Comparison of ENCODE assay signal across 21 mouse cellular contexts in genomic region chr8:70422722-70423121, GRCm38 (mm10). TPM values are rescaled to one million over a fixed set of nuclear protein-coding genes. Genes with fewer than 3 reads are reported as not detected.
A peak's percentile ranks its signal among the peaks of the same experiment; 100 is the strongest.
DNase-seq lines count a peak whose midpoint lies in the region; ATAC-seq lines count a peak whose summit lies in the region.
"Had no signal": no experiment of that assay in that cellular context is flagged by ENCODE, and none has a peak within 500 bp of the region (broad histone marks: within the 10 kb centered on the region; RNA-seq: fewer than 3 reads in every experiment).

No protein-coding gene starts in this region.

- WGBS in forebrain, embryonic 13.5 days: 83% methylated on average over 2 of the region's 2 CpGs
- WGBS in forebrain, embryonic 10.5 days: 87% methylated on average over 2 of the region's 2 CpGs
- WGBS in liver, embryonic 12.5 days (ENCODE audit: insufficient replicate concordance): 54% methylated on average over 2 of the region's 2 CpGs

- no peak overlapping the region for H3K27ac ChIP-seq in forebrain, embryonic 13.5 days
- H3K27ac ChIP-seq in forebrain, embryonic 10.5 days: no peak overlapping the region
- peak overlapping the region; percentile 86 for H3K27ac ChIP-seq in liver, embryonic 12.5 days
- H3K27ac ChIP-seq: intestine, embryonic 15.5 days; kidney, embryonic 15.5 days; macrophage had no signal

- ATAC-seq in forebrain, embryonic 13.5 days: no peak
- ATAC-seq in megakaryocyte, adult 5-6 weeks (ENCODE audit: poor library complexity, severe bottlenecking): no peak
- ATAC-seq in liver, embryonic 12.5 days: peak; percentile 89
- ATAC-seq in activated CD4-positive, CD25-positive, alpha-beta regulatory T cell, adult 4 months: no peak
- ATAC-seq: forebrain, postnatal 0 days; intestine, embryonic 15.5 days; Patski had no signal

- DNase-seq in forebrain, embryonic 10.5 days (ENCODE audit: extremely low spot score, low spot score): no peak
- DNase-seq in yolk sac, embryonic 10.5 days (ENCODE audit: low spot score): peak; percentile 26
- DNase-seq in lung, postnatal 10 days: no peak
- DNase-seq: cerebellum, postnatal 10 days; forebrain, postnatal 0 days; gastrocnemius, postnatal 14 days; layer of hippocampus, postnatal 36 days; lung, adult 2 months; right cerebral cortex, adult 18-20 months; thymus, postnatal 36 days had no signal

- H3K27me3 ChIP-seq in forebrain, embryonic 13.5 days: no peaks in the 10 kb centered on the region
- H3K27me3 ChIP-seq in forebrain, embryonic 10.5 days (ENCODE audit: poor library complexity, severe bottlenecking): no peaks in the 10 kb centered on the region
- no peaks in the 10 kb centered on the region for H3K27me3 ChIP-seq in megakaryocyte, embryonic 14.5 days (replicated peaks)
- H3K27me3 ChIP-seq in liver, embryonic 12.5 days (replicated peaks): no peaks in the 10 kb centered on the region
- H3K27me3 ChIP-seq: CH12.LX; intestine, embryonic 15.5 days; kidney, embryonic 15.5 days; Patski had no signal

- H3K9ac ChIP-seq in forebrain, embryonic 13.5 days: 0 out of 2 replicates have a peak overlapping the region, but pooled peaks have one; percentile 30
- H3K9ac ChIP-seq in liver, embryonic 12.5 days: peak overlapping the region; percentile 57
- H3K9ac ChIP-seq: forebrain, postnatal 0 days; intestine, embryonic 15.5 days; kidney, embryonic 15.5 days had no signal

- H3K4me3 ChIP-seq in forebrain, embryonic 13.5 days: no peak overlapping the region
- no peak overlapping the region for H3K4me3 ChIP-seq in forebrain, embryonic 10.5 days
- peak overlapping the region; percentile 71 for H3K4me3 ChIP-seq in megakaryocyte, embryonic 14.5 days (replicated peaks)
- no peak overlapping the region for H3K4me3 ChIP-seq in liver, embryonic 12.5 days
- H3K4me3 ChIP-seq: intestine, embryonic 15.5 days; kidney, embryonic 15.5 days had no signal

- no peaks in the 10 kb centered on the region for H3K9me3 ChIP-seq in forebrain, embryonic 13.5 days (replicated peaks)
- H3K9me3 ChIP-seq in forebrain, embryonic 10.5 days: no peaks in the 10 kb centered on the region
- H3K9me3 ChIP-seq in megakaryocyte, embryonic 14.5 days: no peaks in the 10 kb centered on the region
- no peaks in the 10 kb centered on the region for H3K9me3 ChIP-seq in liver, embryonic 12.5 days (replicated peaks)
- H3K9me3 ChIP-seq: intestine, embryonic 15.5 days; kidney, embryonic 15.5 days had no signal

- H3K36me3 ChIP-seq in forebrain, embryonic 13.5 days (ENCODE audit: poor library complexity, severe bottlenecking): no peaks in the 10 kb centered on the region
- H3K36me3 ChIP-seq in forebrain, embryonic 10.5 days (replicated peaks): no peaks in the 10 kb centered on the region
- H3K36me3 ChIP-seq in megakaryocyte, embryonic 14.5 days (replicated peaks; ENCODE audit: low read length): peaks cover 31% of the 10 kb centered on the region
- 0 out of 2 replicates have a peak, but pooled peaks cover 2% of the 10 kb centered on the region for H3K36me3 ChIP-seq in liver, embryonic 12.5 days
- H3K36me3 ChIP-seq: intestine, embryonic 15.5 days; kidney, embryonic 15.5 days had no signal

- H3K4me2 ChIP-seq in forebrain, embryonic 13.5 days: no peak overlapping the region
- peak overlapping the region; percentile 45 for H3K4me2 ChIP-seq in liver, embryonic 12.5 days
- H3K4me2 ChIP-seq: intestine, embryonic 15.5 days; kidney, embryonic 15.5 days had no signal

- H3K4me1 ChIP-seq in forebrain, embryonic 13.5 days: peaks cover 14% of the 10 kb centered on the region
- peaks cover 26% of the 10 kb centered on the region for H3K4me1 ChIP-seq in forebrain, embryonic 10.5 days
- peaks cover 100% of the 10 kb centered on the region for H3K4me1 ChIP-seq in megakaryocyte, embryonic 14.5 days
- H3K4me1 ChIP-seq in liver, embryonic 12.5 days: peaks cover 84% of the 10 kb centered on the region

RNA-seq across cellular contexts. Expression of gene Crtc1, which starts 16.7 kb away (rescaled TPM):
- polyA plus RNA-seq in forebrain, embryonic 13.5 days (2015; fragmentation: Nextera tagmentation; extraction: Ambion mirVana): 23.4 and 28.2 TPM in 2 replicates
- 14.8 and 16.4 TPM in 2 replicates for polyA plus RNA-seq in forebrain, embryonic 10.5 days (2016; fragmentation: Nextera tagmentation; extraction: Ambion mirVana)
- 17.9 and 34.0 TPM in 2 replicates for polyA plus RNA-seq in megakaryocyte, embryonic 14.5 days (2012; ENCODE audit: insufficient read depth, low replicate concordance)
- 2.7 and 3.9 TPM in 2 replicates for total RNA-seq in megakaryocyte, adult 5-6 weeks (2015)
- 2.2 TPM in 2 replicates for total RNA-seq in megakaryocyte, adult 5-6 weeks (2017)
- polyA plus RNA-seq in liver, embryonic 12.5 days (2016; fragmentation: Nextera tagmentation; extraction: Ambion mirVana): 6.6 and 6.9 TPM in 2 replicates
- polyA plus RNA-seq in activated CD4-positive, CD25-positive, alpha-beta regulatory T cell, adult 4 months (2017; shearing (Covaris generic)): 1 to 10 TPM; 7.1 to 8.4 TPM

RNA-seq across cellular contexts. Expression of gene Comp, which starts 49.4 kb away (rescaled TPM):
- 0.18 and 0.35 TPM in 2 replicates for polyA plus RNA-seq in forebrain, embryonic 13.5 days (2015; fragmentation: Nextera tagmentation; extraction: Ambion mirVana)
- polyA plus RNA-seq in forebrain, embryonic 10.5 days (2016; fragmentation: Nextera tagmentation; extraction: Ambion mirVana): 0.19 and 0.38 TPM in 2 replicates
- 0.27 TPM in 1 of 2 replicates, not detected in the other for polyA plus RNA-seq in megakaryocyte, embryonic 14.5 days (2012; ENCODE audit: insufficient read depth, low replicate concordance)
- total RNA-seq in megakaryocyte, adult 5-6 weeks (2015): not detected in 2 replicates
- 0.12 TPM in 1 of 2 replicates, not detected in the other for total RNA-seq in megakaryocyte, adult 5-6 weeks (2017)
- polyA plus RNA-seq in liver, embryonic 12.5 days (2016; fragmentation: Nextera tagmentation; extraction: Ambion mirVana): 0.27 and 0.63 TPM in 2 replicates
- under 1 TPM in 1 of 2 experiments, not detected in 1; 0.95 TPM for polyA plus RNA-seq in activated CD4-positive, CD25-positive, alpha-beta regulatory T cell, adult 4 months (2017; shearing (Covaris generic))
- total RNA-seq: adrenal gland, postnatal 36 days had no signal
- polyA plus RNA-seq: macrophage had no signal

RNA-seq across cellular contexts. Expression of gene Klhl26, which starts 54.0 kb away (rescaled TPM):
- 15.3 and 16.4 TPM in 2 replicates for polyA plus RNA-seq in forebrain, embryonic 13.5 days (2015; fragmentation: Nextera tagmentation; extraction: Ambion mirVana)
- 19.9 and 20.2 TPM in 2 replicates for polyA plus RNA-seq in forebrain, embryonic 10.5 days (2016; fragmentation: Nextera tagmentation; extraction: Ambion mirVana)
- 10.3 and 19.1 TPM in 2 replicates for polyA plus RNA-seq in megakaryocyte, embryonic 14.5 days (2012; ENCODE audit: insufficient read depth, low replicate concordance)
- total RNA-seq in megakaryocyte, adult 5-6 weeks (2015): 1.6 and 2.4 TPM in 2 replicates
- 3.6 and 5.4 TPM in 2 replicates for total RNA-seq in megakaryocyte, adult 5-6 weeks (2017)
- 9.4 and 9.5 TPM in 2 replicates for polyA plus RNA-seq in liver, embryonic 12.5 days (2016; fragmentation: Nextera tagmentation; extraction: Ambion mirVana)
- 1 to 10 TPM; 7.2 to 9.5 TPM for polyA plus RNA-seq in activated CD4-positive, CD25-positive, alpha-beta regulatory T cell, adult 4 months (2017; shearing (Covaris generic))
